In the genomic region with DNA sequence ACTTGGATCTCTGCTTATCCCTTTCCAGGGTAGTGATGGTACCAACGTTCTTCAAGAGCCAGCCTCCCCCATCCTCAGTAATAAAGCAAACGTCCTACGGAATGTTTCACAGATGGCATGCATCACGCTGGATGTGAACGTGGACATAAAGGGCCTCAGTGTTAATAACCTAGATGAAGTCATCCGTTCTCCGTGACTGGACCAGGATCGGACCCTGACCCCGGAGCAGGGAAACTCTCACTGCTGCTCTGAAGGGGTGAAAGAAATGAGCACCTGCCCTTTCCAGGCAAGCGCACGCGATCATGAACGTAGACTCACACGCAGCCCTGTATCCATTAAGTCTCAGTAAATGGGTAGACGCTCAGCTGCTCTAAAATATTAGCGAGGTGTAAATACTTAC, we compare ENCODE assay signal across 28 mouse cellular contexts. TPM values are rescaled to one million over a fixed set of nuclear protein-coding genes. Genes with fewer than 3 reads are reported as not detected.
A peak's percentile ranks its signal among the peaks of the same experiment; 100 is the strongest.
DNase-seq lines count a peak whose midpoint lies in the region; ATAC-seq and TF ChIP-seq lines count a peak whose summit lies in the region.
"Had no signal": no experiment of that assay in that cellular context is flagged by ENCODE, and none has a peak within 500 bp of the region (broad histone marks: within the 10 kb centered on the region; RNA-seq: fewer than 3 reads in every experiment).

No protein-coding gene starts in this region.

- 63% methylated on average over 16 of the region's 16 CpGs for WGBS in lung, postnatal 0 days
- 29% methylated on average over 16 of the region's 16 CpGs for WGBS in kidney, embryonic 16.5 days

- H3K4me2 ChIP-seq in lung, postnatal 0 days (replicated peaks; ENCODE audit: low read depth, low read length): no peak overlapping the region
- H3K4me2 ChIP-seq in kidney, embryonic 16.5 days (replicated peaks; ENCODE audit: low read depth, low read length): peak overlapping the region; percentile 7
- H3K4me2 ChIP-seq: embryonic facial prominence, embryonic 12.5 days; forebrain, embryonic 15.5 days; heart, embryonic 11.5 days; hindbrain, embryonic 14.5 days; liver, embryonic 12.5 days; neural tube, embryonic 12.5 days had no signal

- TF ChIP-seq EP300 in lung, postnatal 0 days (IDR thresholded peaks at IDR 0.05): no peak

- H3K27me3 ChIP-seq in lung, postnatal 0 days (replicated peaks; ENCODE audit: insufficient read depth, low read length): peaks cover 8% of the 10 kb centered on the region
- peaks cover 19% of the 10 kb centered on the region for H3K27me3 ChIP-seq in kidney, embryonic 16.5 days (ENCODE audit: insufficient read depth, low read length)

- DNase-seq in lung, postnatal 0 days (ENCODE audit: low spot score): peak; percentile 7
- no peak for DNase-seq in lung, postnatal 14 days
- peak; percentile 46 to 70 for DNase-seq in kidney, adult 8-10 months
- DNase-seq in kidney, postnatal 36 days: peak; percentile 70 to 71
- DNase-seq in adipocyte (ENCODE audit: low spot score): no peak
- no peak for DNase-seq in urinary bladder, postnatal 10 days (ENCODE audit: low spot score)
- no peak for DNase-seq in urinary bladder, postnatal 36 days (ENCODE audit: low spot score in 2 of 2)
- DNase-seq: adrenal gland, adult 8-10 months; B cell, adult 2 months; cerebellum, adult 2 months; cerebellum, postnatal 36 days; embryo, embryonic 11 days; gastrocnemius, postnatal 25 days; heart, adult 18-20 months; heart, postnatal 4 days; liver, postnatal 0 days; thymus, postnatal 4 days had no signal

- ATAC-seq in lung, postnatal 0 days: no peak
- peak; percentile 56 for ATAC-seq in kidney, embryonic 16.5 days (ENCODE audit: low FRiP score, low TSS enrichment)
- ATAC-seq: forebrain, embryonic 15.5 days; inflammation-experienced regulatory T-cells, adult 6 months; liver, embryonic 12.5 days; liver, postnatal 0 days had no signal

- no peak overlapping the region for H3K9ac ChIP-seq in lung, postnatal 0 days (replicated peaks; ENCODE audit: low read depth)
- no peak overlapping the region for H3K9ac ChIP-seq in kidney, embryonic 16.5 days (replicated peaks; ENCODE audit: low read length)
- H3K9ac ChIP-seq: embryonic facial prominence, embryonic 12.5 days; forebrain, embryonic 15.5 days; hindbrain, embryonic 14.5 days; liver, embryonic 12.5 days; liver, postnatal 0 days; neural tube, embryonic 12.5 days had no signal

- peaks cover 2% of the 10 kb centered on the region; the same call in 1 of the 2 replicates for H3K4me1 ChIP-seq in lung, postnatal 0 days (ENCODE audit: insufficient read depth, low read depth, low read length)
- peaks cover 23% of the 10 kb centered on the region for H3K4me1 ChIP-seq in kidney, embryonic 16.5 days (ENCODE audit: insufficient read depth, low read length)
- H3K4me1 ChIP-seq: liver, embryonic 12.5 days had no signal

- no peak overlapping the region for H3K27ac ChIP-seq in lung, postnatal 0 days (ENCODE audit: low read length)
- no peak overlapping the region for H3K27ac ChIP-seq in kidney, embryonic 16.5 days (ENCODE audit: low read length)
- H3K27ac ChIP-seq: embryonic facial prominence, embryonic 12.5 days; forebrain, embryonic 15.5 days; hindbrain, embryonic 14.5 days; left cerebral cortex, adult 2 months; liver, embryonic 12.5 days; macrophage; neural tube, embryonic 12.5 days had no signal

- TF ChIP-seq CTCF in lung, postnatal 0 days (IDR thresholded peaks at IDR 0.05): no peak

- no peaks in the 10 kb centered on the region for H3K9me3 ChIP-seq in lung, postnatal 0 days (ENCODE audit: low read length)
- no peaks in the 10 kb centered on the region for H3K9me3 ChIP-seq in kidney, embryonic 16.5 days (ENCODE audit: low read length)
- H3K9me3 ChIP-seq: forebrain, embryonic 15.5 days; liver, embryonic 12.5 days; neural tube, embryonic 12.5 days had no signal

- H3K4me3 ChIP-seq in lung, postnatal 0 days (ENCODE audit: low read depth, low read length): no peak overlapping the region
- H3K4me3 ChIP-seq in kidney, embryonic 16.5 days (ENCODE audit: low read length): no peak overlapping the region
- H3K4me3 ChIP-seq: embryonic facial prominence, embryonic 12.5 days; forebrain, embryonic 15.5 days; left cerebral cortex, adult 2 months; liver, embryonic 12.5 days; myocyte; neural tube, embryonic 12.5 days had no signal

- no peaks in the 10 kb centered on the region for H3K36me3 ChIP-seq in lung, postnatal 0 days (ENCODE audit: insufficient read depth, low read length)
- no peaks in the 10 kb centered on the region for H3K36me3 ChIP-seq in kidney, embryonic 16.5 days (ENCODE audit: insufficient read depth, low read length)
- H3K36me3 ChIP-seq: embryonic facial prominence, embryonic 12.5 days; forebrain, embryonic 15.5 days; liver, embryonic 12.5 days; neural tube, embryonic 12.5 days had no signal

RNA-seq across cellular contexts. Expression of a gene that starts 6.0 kb away (rescaled TPM):
- 15.5 and 17.8 TPM in 2 replicates for polyA plus RNA-seq in lung, postnatal 0 days (2015; fragmentation: Nextera tagmentation; extraction: Ambion mirVana)
- 19.9 and 23.5 TPM in 2 replicates for polyA plus RNA-seq in kidney, embryonic 16.5 days (2015; fragmentation: Nextera tagmentation; extraction: Ambion mirVana)

Comparison
In these comparisons a context has a peak if more than half of its experiments do, and no peak if none do; other contexts are left out.
1. DNase-seq: peak in lung, postnatal 0 days (single experiment), kidney, adult 8-10 months (2 of 2) and kidney, postnatal 36 days (2 of 2); none in lung, postnatal 14 days (single experiment), adipocyte (single experiment), urinary bladder, postnatal 10 days (single experiment) and urinary bladder, postnatal 36 days (0 of 2).